Mouse (Mus musculus) myocyte (in vitro differentiated cells): Measurements from ENCODE around the gene Mier3. TPM values are rescaled to one million over a fixed set of nuclear protein-coding genes. Genes with fewer than 3 reads are reported as not detected.

Experiments
- H3K27me3 ChIP-seq: one replicate; pipeline ENCODE4 v1.6.1; 2011; ENCODE audit not compliant: control insufficient read depth, insufficient read depth, insufficient read length
- H3K36me3 ChIP-seq: one replicate; pipeline ENCODE4 v1.6.1; 2011; ENCODE audit not compliant: control insufficient read depth, insufficient read depth
- H3K4me2 ChIP-seq: one replicate; pipeline ENCODE4 v1.6.1; 2011; ENCODE audit warnings: low read depth, control low read depth
- H3K4me3 ChIP-seq: one replicate; pipeline ENCODE4 v1.5.1; 2011; ENCODE audit warnings: mild to moderate bottlenecking, control low read depth, moderate library complexity
- H3K79me2 ChIP-seq: one replicate; pipeline ENCODE4 v1.6.1; 2011; ENCODE audit not compliant: control insufficient read depth, insufficient read depth
- H3ac ChIP-seq: one replicate; pipeline ENCODE4 v1.6.1; 2011; ENCODE audit not compliant: control insufficient read depth, insufficient read length
- CEBPB ChIP-seq: IDR thresholded peaks from 2 replicates; pipeline ENCODE4 v1.6.1; 2011; ENCODE audit warnings: mild to moderate bottlenecking, moderate library complexity; ENCODE audit not compliant: poor library complexity, insufficient read depth, severe bottlenecking
- E2F4 ChIP-seq: IDR thresholded peaks from one replicate; pipeline ENCODE4 v1.6.1; 2011; ENCODE audit warnings: mild to moderate bottlenecking, control low read depth, moderate library complexity; ENCODE audit not compliant: insufficient read depth
- MAX ChIP-seq: IDR thresholded peaks from one replicate; pipeline ENCODE4 v1.6.1; 2011; ENCODE audit warnings: low read depth, mild to moderate bottlenecking, control low read depth
- MYOD1 ChIP-seq, 3 experiments: IDR thresholded peaks; one replicate each; pipeline ENCODE4 v1.6.1; 2011; ENCODE audit warnings: control low read depth in 2 of 3, low read depth in 2 of 3, mild to moderate bottlenecking in 2 of 3, moderate library complexity in 1 of 3; ENCODE audit not compliant: insufficient read length in 2 of 3, control insufficient read depth in 1 of 3
- MYOG ChIP-seq, 3 experiments: IDR thresholded peaks; one replicate each; pipeline ENCODE4 v1.6.1; 2011; ENCODE audit warnings: control low read depth in 2 of 3, low read depth in 2 of 3, mild to moderate bottlenecking in 2 of 3; ENCODE audit not compliant: insufficient read length in 2 of 3, control insufficient read depth in 1 of 3, insufficient read depth in 1 of 3
- POLR2A ChIP-seq: IDR thresholded peaks from one replicate; pipeline ENCODE4 v1.6.1; 2011; ENCODE audit warnings: low read depth, mild to moderate bottlenecking, control low read depth, moderate library complexity; ENCODE audit not compliant: insufficient read length
- POLR2AphosphoS2 ChIP-seq: IDR thresholded peaks from one replicate; pipeline ENCODE4 v1.6.1; 2011; ENCODE audit warnings: low read depth, control low read depth; ENCODE audit not compliant: insufficient read length
- REST ChIP-seq: IDR thresholded peaks from one replicate; pipeline ENCODE4 v1.6.1; 2011; ENCODE audit warnings: mild to moderate bottlenecking, control low read depth, moderate library complexity; ENCODE audit not compliant: insufficient read depth, insufficient read length
- SRF ChIP-seq: IDR thresholded peaks from one replicate; pipeline ENCODE4 v1.6.1; 2011; ENCODE audit warnings: low read depth; ENCODE audit not compliant: control insufficient read depth, insufficient read length
- TCF12 ChIP-seq: IDR thresholded peaks from one replicate; pipeline ENCODE4 v1.6.1; 2011; ENCODE audit warnings: mild to moderate bottlenecking, control low read depth; ENCODE audit not compliant: poor library complexity, insufficient read depth, severe bottlenecking
- TCF3 ChIP-seq: IDR thresholded peaks from one replicate; pipeline ENCODE4 v1.6.1; 2011; ENCODE audit warnings: low read depth, control low read depth; ENCODE audit not compliant: insufficient read length
- USF1 ChIP-seq: IDR thresholded peaks from one replicate; pipeline ENCODE4 v1.6.1; 2011; ENCODE audit warnings: low read depth, mild to moderate bottlenecking, control low read depth, moderate library complexity
- polyA plus RNA-seq: library from polyadenylated mRNA; unstranded; fragments of >200 nt; fragmentation: generic; extraction: Trizol; gene quantifications from one replicate; pipeline ENCODE4 v1.2.1, GENCODE M21; 2012; ENCODE audit warnings: missing spikeins

Gene Mier3
- polyA plus RNA-seq, 1 experiment: 3.3 TPM

DNA sequence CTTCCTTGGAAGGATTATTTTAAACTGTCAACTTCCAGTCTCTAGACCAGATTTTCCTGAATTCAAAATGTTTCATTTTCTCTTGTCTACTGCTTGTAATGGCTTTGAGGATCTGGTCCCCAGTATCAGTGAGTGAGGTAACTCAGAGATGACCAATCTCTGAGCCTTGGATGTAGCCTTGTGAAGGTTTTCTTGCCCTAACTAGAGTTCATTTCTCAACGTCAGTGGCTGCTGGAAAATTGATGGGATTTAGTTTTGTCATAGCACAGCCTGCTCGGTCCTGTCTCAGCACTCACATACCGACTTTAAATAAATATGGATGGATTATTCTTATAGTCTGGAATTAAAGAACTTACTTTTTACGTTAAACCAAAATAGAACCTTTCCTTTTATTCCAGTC is 29.8 kb downstream of the Mier3 start:
- TF ChIP-seq POLR2A (no peak), MAX (no peak), MYOG (IDR thresholded peaks at IDR 0.05; ENCODE audit: control insufficient read depth in 1 of 3, insufficient read depth in 1 of 3, insufficient read length in 2 of 3, low read depth in 2 of 3) (no peak), USF1 (no peak), CEBPB (no peak), E2F4 (no peak), TCF12 (no peak), POLR2AphosphoS2 (no peak)
- H3ac ChIP-seq: no peak overlapping the region

DNA sequence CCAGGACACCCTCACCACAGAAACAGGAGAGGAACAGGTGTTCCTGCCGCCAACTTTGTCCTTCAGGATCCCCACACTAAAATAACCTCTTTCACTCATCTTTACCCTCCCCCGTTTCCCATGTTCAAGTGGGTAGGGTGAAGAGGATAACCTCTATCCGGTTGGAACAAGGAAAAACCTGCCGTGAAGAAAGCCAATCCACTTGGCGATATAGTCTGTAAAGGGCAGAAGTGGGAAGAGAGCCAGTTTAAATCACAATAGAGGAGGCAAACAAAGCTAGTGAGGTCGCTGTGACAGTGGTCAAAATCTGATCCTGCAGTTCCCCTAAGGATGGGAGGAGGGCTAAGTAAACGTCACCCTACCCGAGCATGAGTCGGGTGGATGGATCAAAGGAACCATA is 38.9 kb downstream of the Mier3 start:
- Histone ChIP-seq H3K4me2 (no peak overlapping the region), H3K4me3 (no peak overlapping the region), H3K79me2 (no peaks in the 10 kb centered on the region), H3K27me3 (no peaks in the 10 kb centered on the region), H3ac (no peak overlapping the region), H3K36me3 (peaks cover 23% of the 10 kb centered on the region)
- TF ChIP-seq TCF3 (no peak), E2F4 (no peak), USF1 (no peak), POLR2A (no peak), MAX (no peak), REST (no peak), MYOD1 (IDR thresholded peaks at IDR 0.05; ENCODE audit: control insufficient read depth in 1 of 3, insufficient read length in 2 of 3, low read depth in 2 of 3) (no peak), CEBPB (no peak), MYOG (IDR thresholded peaks at IDR 0.05; ENCODE audit: control insufficient read depth in 1 of 3, insufficient read depth in 1 of 3, insufficient read length in 2 of 3, low read depth in 2 of 3) (no peak), SRF (no peak), TCF12 (no peak), POLR2AphosphoS2 (no peak)

More for the DNA sequence above, 29.8 kb downstream of the Mier3 start:
- Histone ChIP-seq H3K36me3 (peaks cover 63% of the 10 kb centered on the region), H3K79me2 (no peaks in the 10 kb centered on the region), H3K27me3 (no peaks in the 10 kb centered on the region), H3K4me2 (no peak overlapping the region), H3K4me3 (no peak overlapping the region)

DNA sequence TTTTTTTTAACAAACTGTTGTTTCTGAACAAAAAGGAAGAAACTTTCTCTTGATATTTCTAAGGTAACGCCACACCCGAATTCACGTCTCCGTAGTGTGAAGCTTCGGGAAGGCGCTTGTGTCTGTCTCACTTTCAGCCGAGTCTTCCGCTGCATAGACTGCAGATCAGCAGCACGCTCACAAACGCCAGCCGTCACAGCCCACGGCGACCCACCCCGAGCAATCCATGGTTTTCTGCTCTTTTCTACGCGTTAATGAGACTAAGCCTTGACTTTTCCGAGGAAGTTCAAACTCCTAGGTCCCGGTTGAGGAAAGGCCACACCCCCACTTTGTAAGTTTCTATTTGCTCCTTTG is 44.0 kb downstream of the Mier3 start:
- no peaks in the 10 kb centered on the region for H3K79me2 ChIP-seq
- peak overlapping the region; percentile 1 for H3ac ChIP-seq
- H3K4me2 ChIP-seq: peak overlapping the region; percentile 92
- H3K4me3 ChIP-seq: peak overlapping the region; percentile 60
- H3K36me3 ChIP-seq: no peaks in the 10 kb centered on the region
- no peak for TF ChIP-seq POLR2A
- no peaks in the 10 kb centered on the region for H3K27me3 ChIP-seq

DNA sequence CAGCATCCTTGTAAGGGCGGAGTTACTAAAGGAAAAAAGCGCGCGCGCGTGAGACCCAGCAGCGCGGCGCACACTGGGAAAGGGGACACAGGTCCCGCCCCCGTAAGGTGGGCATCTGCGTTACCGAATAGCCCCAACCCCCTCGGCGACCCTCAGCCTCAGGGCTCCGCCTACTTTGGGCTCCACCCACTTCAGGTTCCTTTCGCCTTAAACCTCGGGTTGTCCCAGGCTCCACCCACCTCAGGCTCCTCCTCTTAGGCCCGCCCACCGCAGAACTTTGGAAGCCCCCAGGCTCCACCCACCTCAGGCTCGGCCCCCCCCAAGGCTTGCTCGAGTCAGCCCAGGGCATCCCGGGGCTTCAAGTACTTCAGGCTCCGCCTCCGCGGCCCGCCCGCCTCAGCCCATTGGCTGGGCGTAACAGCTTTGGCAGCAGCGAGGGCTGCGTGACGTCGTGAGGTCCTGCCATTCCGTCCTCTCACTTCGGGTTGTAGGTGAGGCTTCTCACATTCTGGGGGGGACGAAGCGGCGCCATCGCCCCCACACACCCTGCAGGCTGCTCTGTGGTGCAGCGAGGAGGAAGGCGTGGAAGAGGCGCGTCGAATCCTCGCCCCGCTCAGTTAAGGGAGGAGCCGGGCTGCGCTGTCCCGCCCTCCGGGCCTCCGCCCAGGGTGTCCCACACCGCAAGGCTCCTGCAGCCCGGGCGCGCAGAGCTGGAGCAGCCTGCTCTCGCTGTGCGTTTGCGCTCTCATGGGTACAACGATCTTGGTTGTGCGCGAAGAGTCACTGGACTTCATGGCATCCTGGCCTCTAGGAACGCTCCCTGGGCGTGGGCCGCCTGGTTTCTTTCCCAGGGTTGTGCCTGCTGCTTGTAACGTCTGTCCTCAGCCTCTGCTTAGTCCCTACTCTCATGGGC is 44.6 kb downstream of the Mier3 start:
- Histone ChIP-seq H3K36me3 (no peaks in the 10 kb centered on the region), H3K79me2 (no peaks in the 10 kb centered on the region)
- TF ChIP-seq REST: no peak
- no peak for TF ChIP-seq E2F4
- peak; percentile 77 for TF ChIP-seq POLR2A
- TF ChIP-seq MYOG (IDR thresholded peaks at IDR 0.05; ENCODE audit: control insufficient read depth in 1 of 3, insufficient read depth in 1 of 3, insufficient read length in 2 of 3, low read depth in 2 of 3): no peak
- TF ChIP-seq CEBPB: no peak
- no peak for TF ChIP-seq MYOD1 (IDR thresholded peaks at IDR 0.05; ENCODE audit: control insufficient read depth in 1 of 3, insufficient read length in 2 of 3, low read depth in 2 of 3)
- no peak for TF ChIP-seq TCF3
- no peak for TF ChIP-seq TCF12
- TF ChIP-seq POLR2AphosphoS2: peak; percentile 66
- TF ChIP-seq USF1: no peak
- TF ChIP-seq MAX: no peak
- TF ChIP-seq SRF: no peak

DNA sequence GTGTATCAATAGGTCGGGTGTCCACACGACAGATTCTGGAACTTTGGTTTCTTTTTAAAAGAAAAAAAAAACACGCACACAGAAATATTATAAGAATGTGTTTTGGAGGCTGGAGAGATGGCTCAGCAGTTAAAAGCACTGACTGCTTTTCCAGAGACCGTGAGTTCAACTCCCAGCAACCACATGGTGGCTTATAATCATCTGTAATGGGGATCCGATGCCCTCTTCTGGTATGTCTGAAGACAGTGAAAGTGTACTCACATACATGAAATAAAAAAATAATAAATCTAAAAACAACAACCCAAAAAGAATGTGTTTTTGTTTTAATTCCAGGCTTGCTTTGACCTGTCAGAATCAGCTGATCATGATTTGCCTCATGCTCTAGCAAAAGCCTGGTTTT is 46.1 kb downstream of the Mier3 start:
- Histone ChIP-seq H3K27me3 (no peaks in the 10 kb centered on the region), H3K4me3 (no peak overlapping the region), H3K4me2 (no peak overlapping the region), H3K79me2 (no peaks in the 10 kb centered on the region), H3K36me3 (no peaks in the 10 kb centered on the region), H3ac (no peak overlapping the region)
- no peak for TF ChIP-seq SRF
- TF ChIP-seq TCF12: no peak
- no peak for TF ChIP-seq POLR2A
- no peak for TF ChIP-seq POLR2AphosphoS2
- TF ChIP-seq USF1: no peak
- TF ChIP-seq MYOD1 (IDR thresholded peaks at IDR 0.05; ENCODE audit: control insufficient read depth in 1 of 3, insufficient read length in 2 of 3, low read depth in 2 of 3): no peak
- no peak for TF ChIP-seq MAX
- TF ChIP-seq E2F4: no peak
- TF ChIP-seq MYOG (IDR thresholded peaks at IDR 0.05; ENCODE audit: control insufficient read depth in 1 of 3, insufficient read depth in 1 of 3, insufficient read length in 2 of 3, low read depth in 2 of 3): no peak
- no peak for TF ChIP-seq REST
- no peak for TF ChIP-seq CEBPB
- no peak for TF ChIP-seq TCF3

More for the DNA sequence above, 44.6 kb downstream of the Mier3 start:
- H3K27me3 ChIP-seq: no peaks in the 10 kb centered on the region
- peak overlapping the region; percentile 1 for H3ac ChIP-seq
- H3K4me2 ChIP-seq: peak overlapping the region; percentile 94
- H3K4me3 ChIP-seq: peak overlapping the region; percentile 60
